Mouse (Mus musculus) midbrain, embryonic 10.5 days (tissue): ENCODE measurements at regions not wholly inside any gene's neighbourhood (a gene's known extent, or its start where the extent isn't known, plus 50 kb on each side); places are given as distances from the start of the nearest gene placed in this dataset.

ENCODE experiments used
- DNase-seq: peaks from one replicate; pipeline ENCODE4 v3.0.0-alpha.2; 2017; ENCODE audit warnings: low spot score
- H3K27ac ChIP-seq: fragments of 300-500 bp; sonication (generic); replicated peaks from 2 replicates; pipeline ENCODE4 v1.5.1; 2016; ENCODE audit warnings: mild to moderate bottlenecking
- H3K27me3 ChIP-seq: fragments of 300-500 bp; sonication (generic); 2 replicates; pipeline ENCODE4 v1.6.1; 2016; ENCODE audit warnings: low read depth, mild to moderate bottlenecking; ENCODE audit not compliant: poor library complexity, severe bottlenecking
- H3K36me3 ChIP-seq: fragments of 300-500 bp; sonication (generic); 2 replicates; pipeline ENCODE4 v1.6.1; 2016; ENCODE audit warnings: mild to moderate bottlenecking, moderate library complexity
- H3K4me1 ChIP-seq: fragments of 300-500 bp; sonication (generic); 2 replicates; pipeline ENCODE4 v1.6.1; 2016
- H3K4me3 ChIP-seq: fragments of 300-500 bp; sonication (generic); 2 replicates; pipeline ENCODE4 v1.5.1; 2016; ENCODE audit warnings: mild to moderate bottlenecking, moderate library complexity
- H3K9me3 ChIP-seq: fragments of 300-500 bp; sonication (generic); replicated peaks from 2 replicates; pipeline ENCODE4 v1.6.1; 2016; ENCODE audit warnings: mild to moderate bottlenecking
- WGBS: fragments of 180-500 bp; shearing (Covaris S2); methylation state at CpG from one replicate; pipeline ENCODE4 v1.1.7; 2016; 5-methylcytosine and 5-hydroxymethylcytosine counted together

GRCm38 (mm10) chr6:133904501-133904900, 50.9 kb upstream of the Kap start:
- Histone ChIP-seq H3K27ac (no peak overlapping the region), H3K27me3 (no peaks in the 10 kb centered on the region), H3K4me1 (no peaks in the 10 kb centered on the region), H3K4me3 (no peak overlapping the region), H3K36me3 (no peaks in the 10 kb centered on the region), H3K9me3 (no peaks in the 10 kb centered on the region)
- WGBS, result 37% methylated on average over 5 of the region's 5 CpGs
- no peak for DNase-seq

DNA sequence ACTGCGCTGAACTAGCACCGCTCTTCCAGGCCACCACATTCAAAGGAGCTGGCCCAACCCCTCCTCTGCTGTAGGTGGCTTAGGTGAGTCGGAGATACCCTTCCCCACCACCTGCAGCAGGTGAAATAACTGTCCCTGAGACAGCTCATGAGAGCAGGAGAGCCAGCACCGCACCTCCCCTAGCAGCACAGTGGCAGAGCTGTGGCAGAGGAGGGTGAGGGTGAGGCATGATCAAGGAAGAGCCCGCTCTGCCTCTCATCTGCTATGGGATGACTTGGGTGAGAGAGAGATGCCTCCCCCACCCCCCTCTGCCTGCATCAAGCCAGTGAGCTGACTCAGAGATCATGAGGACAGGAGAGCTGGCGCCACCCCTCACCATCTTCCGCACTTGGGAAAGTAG, 81.1 kb upstream of the Kap start:
- no peak overlapping the region for H3K27ac ChIP-seq
- H3K4me1 ChIP-seq, result peaks cover 7% of the 10 kb centered on the region
- H3K9me3 ChIP-seq, result no peaks in the 10 kb centered on the region
- H3K27me3 ChIP-seq, result no peaks in the 10 kb centered on the region
- no peak for DNase-seq
- no peaks in the 10 kb centered on the region for H3K36me3 ChIP-seq
- H3K4me3 ChIP-seq, result no peak overlapping the region
- WGBS, result 92% methylated on average over 7 of the region's 7 CpGs

DNA sequence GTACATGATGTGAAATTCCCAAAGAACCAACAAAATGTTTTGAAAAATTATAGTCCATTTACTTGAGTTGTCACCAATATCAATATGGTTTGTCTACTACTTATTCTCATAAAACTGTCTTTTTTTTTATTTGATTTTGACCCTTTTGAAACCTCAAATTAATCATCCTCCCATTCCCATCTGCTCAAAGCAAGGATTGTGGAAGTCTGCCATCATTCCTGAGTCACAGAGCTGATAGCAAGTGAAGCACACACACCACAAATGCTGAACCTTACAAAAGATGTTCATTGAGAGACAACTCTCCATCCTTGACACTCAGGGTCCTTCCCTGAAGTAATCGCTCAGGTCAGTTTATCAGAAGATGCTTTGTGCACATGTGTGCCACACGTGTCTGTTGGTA, 82.1 kb upstream of the Kap start:
- 95% methylated on average over 2 of the region's 2 CpGs for WGBS
- H3K4me3 ChIP-seq, result no peak overlapping the region
- no peak overlapping the region for H3K27ac ChIP-seq
- no peaks in the 10 kb centered on the region for H3K36me3 ChIP-seq
- DNase-seq, result no peak
- peaks cover 7% of the 10 kb centered on the region for H3K4me1 ChIP-seq
- no peaks in the 10 kb centered on the region for H3K27me3 ChIP-seq
- no peaks in the 10 kb centered on the region for H3K9me3 ChIP-seq

DNA sequence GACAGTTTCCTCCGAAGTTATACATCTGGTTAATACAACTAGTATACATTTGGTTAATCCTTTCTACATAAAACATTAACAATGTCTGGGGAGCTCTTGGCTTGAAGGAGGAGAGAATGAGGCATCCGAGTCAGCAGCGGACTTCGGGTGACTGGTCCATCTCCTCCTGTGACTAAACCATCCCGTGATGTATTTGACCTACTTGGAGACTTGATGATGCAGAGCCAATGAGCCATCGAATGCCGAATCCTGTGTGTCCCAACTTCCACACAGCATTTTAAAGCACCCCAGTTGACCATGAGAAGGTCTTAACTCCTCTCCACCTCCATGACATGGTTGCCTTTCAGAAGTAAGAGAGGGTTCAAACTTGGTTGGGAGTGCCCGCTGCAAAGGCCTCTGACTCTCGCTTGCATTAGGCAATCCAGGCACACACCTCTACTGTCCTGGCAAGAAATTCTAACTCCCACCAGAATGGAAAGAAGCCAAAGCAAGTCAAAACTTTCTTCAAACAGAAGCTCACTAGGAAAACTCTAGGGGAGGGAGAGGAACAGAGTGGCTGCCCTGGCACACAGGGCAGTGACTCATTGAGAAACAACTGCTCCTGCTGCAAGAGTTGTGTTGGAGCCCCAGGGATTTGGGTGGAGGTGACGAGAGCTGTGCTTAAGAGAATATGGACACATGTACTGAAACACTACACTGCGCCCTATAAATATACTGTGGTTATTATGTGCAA, 75.4 kb upstream of the Etv6 start:
- Histone ChIP-seq H3K4me1 (no peaks in the 10 kb centered on the region), H3K36me3 (no peaks in the 10 kb centered on the region), H3K9me3 (no peaks in the 10 kb centered on the region), H3K27ac (no peak overlapping the region), H3K4me3 (no peak overlapping the region), H3K27me3 (no peaks in the 10 kb centered on the region)
- WGBS, result 84% methylated on average over 11 of the region's 11 CpGs
- DNase-seq, result no peak

- Histone ChIP-seq H3K9me3 (no peaks in the 10 kb centered on the region), H3K4me3 (no peak overlapping the region), H3K27ac (no peak overlapping the region), H3K27me3 (no peaks in the 10 kb centered on the region), H3K36me3 (no peaks in the 10 kb centered on the region), H3K4me1 (no peaks in the 10 kb centered on the region)
- 26% methylated on average over 7 of the region's 7 CpGs for WGBS
- DNase-seq, result peak; percentile 45
Observed at GRCm38 (mm10) chr6:133960713-133961112, 74.8 kb upstream of the Etv6 start.

GRCm38 (mm10) chr6:133962641-133963040, 72.9 kb upstream of the Etv6 start:
- no peaks in the 10 kb centered on the region for H3K36me3 ChIP-seq
- no peak overlapping the region for H3K4me3 ChIP-seq
- WGBS, result 82% methylated on average over 5 of the region's 5 CpGs
- no peaks in the 10 kb centered on the region for H3K27me3 ChIP-seq
- no peaks in the 10 kb centered on the region for H3K4me1 ChIP-seq
- H3K27ac ChIP-seq, result no peak overlapping the region
- no peak for DNase-seq
- no peaks in the 10 kb centered on the region for H3K9me3 ChIP-seq

- no peak overlapping the region for H3K4me3 ChIP-seq
Observed at GRCm38 (mm10) chr6:133963264-133963663, 72.2 kb upstream of the Etv6 start.

GRCm38 (mm10) chr6:133967286-133967685, 68.2 kb upstream of the Etv6 start:
- 89% methylated on average over 3 of the region's 3 CpGs for WGBS
- Histone ChIP-seq H3K27me3 (no peaks in the 10 kb centered on the region), H3K27ac (no peak overlapping the region), H3K4me1 (0 out of 2 replicates have a peak, but pooled peaks cover 5% of the 10 kb centered on the region), H3K9me3 (no peaks in the 10 kb centered on the region), H3K36me3 (no peaks in the 10 kb centered on the region), H3K4me3 (no peak overlapping the region)
- no peak for DNase-seq

More at GRCm38 (mm10) chr6:133963264-133963663, 72.2 kb upstream of the Etv6 start:
- WGBS, result 82% methylated on average over 6 of the region's 6 CpGs
- no peak for DNase-seq
- Histone ChIP-seq H3K36me3 (no peaks in the 10 kb centered on the region), H3K9me3 (no peaks in the 10 kb centered on the region), H3K4me1 (no peaks in the 10 kb centered on the region), H3K27me3 (no peaks in the 10 kb centered on the region), H3K27ac (no peak overlapping the region)

DNA sequence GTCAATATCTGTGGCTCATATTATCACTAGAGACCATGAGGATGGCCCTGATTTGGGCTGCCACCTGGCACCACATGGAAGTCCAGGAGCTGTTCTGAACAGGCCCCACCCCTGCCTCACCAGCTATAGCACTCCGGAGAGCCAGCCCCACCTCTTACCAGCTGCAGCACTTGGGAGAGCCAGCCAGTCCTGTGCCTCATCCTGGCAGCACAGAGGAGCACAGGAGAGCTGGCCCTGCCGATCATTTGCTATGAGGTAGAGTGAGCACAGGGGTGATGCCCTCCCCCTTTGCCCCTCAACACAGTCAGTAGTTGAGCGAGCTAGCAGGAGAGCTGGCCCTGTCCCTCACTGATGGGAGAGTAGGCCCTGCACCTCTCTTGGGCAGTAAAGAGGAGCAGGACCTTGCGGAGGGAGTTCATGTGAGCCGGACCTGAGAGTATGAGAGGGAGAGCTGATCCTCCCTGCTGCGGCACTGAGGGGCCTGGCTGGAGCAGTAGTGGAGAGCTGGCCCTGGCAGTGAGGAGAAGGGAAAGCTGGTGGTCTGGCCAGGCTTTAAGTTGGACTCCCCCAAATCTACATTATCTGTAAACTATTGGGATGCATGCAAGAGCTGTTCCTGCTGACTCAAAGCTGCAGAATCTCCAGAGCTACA, 63.3 kb upstream of the Etv6 start:
- Histone ChIP-seq H3K4me3 (no peak overlapping the region), H3K4me1 (0 out of 2 replicates have a peak, but pooled peaks cover 5% of the 10 kb centered on the region), H3K36me3 (no peaks in the 10 kb centered on the region), H3K27me3 (no peaks in the 10 kb centered on the region), H3K27ac (peak overlapping the region; percentile 30; the same call in 1 of the 2 replicates), H3K9me3 (no peaks in the 10 kb centered on the region)
- WGBS, result 72% methylated on average over 6 of the region's 6 CpGs
- no peak for DNase-seq

GRCm38 (mm10) chr6:133973205-133973838, 62.2 kb upstream of the Etv6 start:
- no peak for DNase-seq
- WGBS, result 91% methylated on average over 7 of the region's 7 CpGs

DNA sequence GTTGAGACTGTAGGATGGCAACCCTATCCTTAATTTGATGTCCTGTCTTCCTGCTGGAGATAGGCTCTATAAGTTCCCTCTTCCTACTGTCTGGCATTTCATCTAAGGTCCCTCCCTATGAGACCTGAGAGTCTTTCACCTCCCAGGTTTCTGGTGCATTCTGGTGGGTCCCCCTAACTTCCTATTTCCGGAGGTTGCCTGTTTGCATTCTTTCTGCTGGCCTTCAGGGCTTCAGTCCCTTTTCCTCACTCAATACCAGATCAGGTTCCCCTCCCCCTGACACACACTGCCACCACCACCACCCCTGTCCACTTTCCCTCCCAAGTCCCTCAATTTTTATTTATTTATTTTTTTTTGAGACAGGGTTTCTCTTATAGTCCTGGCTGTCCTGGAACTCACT, 59.5 kb upstream of the Etv6 start:
- H3K27ac ChIP-seq, result no peak overlapping the region
- H3K27me3 ChIP-seq, result no peaks in the 10 kb centered on the region
- 93% methylated on average over 1 of the region's 1 CpGs for WGBS
- H3K4me3 ChIP-seq, result no peak overlapping the region
- H3K4me1 ChIP-seq, result no peaks in the 10 kb centered on the region
- DNase-seq, result no peak
- H3K9me3 ChIP-seq, result no peaks in the 10 kb centered on the region
- no peaks in the 10 kb centered on the region for H3K36me3 ChIP-seq

More at GRCm38 (mm10) chr6:133973205-133973838, 62.2 kb upstream of the Etv6 start:
- Histone ChIP-seq H3K27me3 (no peaks in the 10 kb centered on the region), H3K4me3 (no peak overlapping the region), H3K27ac (no peak overlapping the region), H3K9me3 (no peaks in the 10 kb centered on the region), H3K4me1 (0 out of 2 replicates have a peak, but pooled peaks cover 5% of the 10 kb centered on the region), H3K36me3 (no peaks in the 10 kb centered on the region)

GRCm38 (mm10) chr6:133976854-133977253, 58.6 kb upstream of the Etv6 start:
- Histone ChIP-seq H3K27me3 (no peaks in the 10 kb centered on the region), H3K27ac (0 out of 2 replicates have a peak overlapping the region, but pooled peaks have one; percentile 17), H3K4me3 (no peak overlapping the region), H3K36me3 (no peaks in the 10 kb centered on the region), H3K9me3 (no peaks in the 10 kb centered on the region), H3K4me1 (no peaks in the 10 kb centered on the region)
- no peak for DNase-seq
- WGBS, result 70% methylated on average over 6 of the region's 6 CpGs
